In the genomic region with DNA sequence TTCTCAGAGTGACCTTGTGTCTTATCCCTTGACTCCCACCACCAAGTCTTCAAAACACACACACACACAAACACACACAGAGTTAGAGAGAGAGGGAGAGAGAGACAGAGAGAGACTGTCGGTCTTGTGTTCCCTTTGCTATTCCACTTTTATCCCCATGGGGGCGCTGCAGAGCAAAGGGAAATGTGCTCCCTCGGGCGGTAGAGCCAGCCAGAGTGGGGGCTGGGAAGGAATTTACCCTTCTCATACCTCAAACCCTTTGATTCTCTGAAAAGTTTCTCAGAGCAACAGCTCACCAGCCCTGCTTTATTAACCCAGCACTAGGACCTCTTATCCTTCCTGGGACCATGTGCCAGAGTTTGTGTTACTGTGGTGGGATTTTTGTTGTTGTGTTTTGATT, we compare ENCODE assay signal across 8 mouse cellular contexts. TPM values are rescaled to one million over a fixed set of nuclear protein-coding genes. Genes with fewer than 3 reads are reported as not detected.
A peak's percentile ranks its signal among the peaks of the same experiment; 100 is the strongest.
DNase-seq lines count a peak whose midpoint lies in the region; ATAC-seq and TF ChIP-seq lines count a peak whose summit lies in the region.
"Had no signal": no experiment of that assay in that cellular context is flagged by ENCODE, and none has a peak within 500 bp of the region (broad histone marks: within the 10 kb centered on the region; RNA-seq: fewer than 3 reads in every experiment).

No protein-coding gene starts in this region.

- H3K36me3 ChIP-seq in forebrain, embryonic 10.5 days (replicated peaks): no peaks in the 10 kb centered on the region
- H3K36me3 ChIP-seq in midbrain, postnatal 0 days (ENCODE audit: insufficient read depth, low read length): no peaks in the 10 kb centered on the region
- H3K36me3 ChIP-seq in spleen, adult 2 months (ENCODE audit: control insufficient read depth, insufficient read depth, low read length): no peaks in the 10 kb centered on the region

- 1% methylated on average over 4 of the region's 4 CpGs for WGBS in bone marrow, adult 2 months
- WGBS in forebrain, embryonic 10.5 days: 3% methylated on average over 4 of the region's 4 CpGs
- 12% methylated on average over 4 of the region's 4 CpGs for WGBS in midbrain, postnatal 0 days
- under 1% methylated on average over 4 of the region's 4 CpGs for WGBS in spleen, adult 2 months

- H3K4me2 ChIP-seq in midbrain, postnatal 0 days (ENCODE audit: low read depth, low read length, poor library complexity, severe bottlenecking): 0 out of 2 replicates have a peak overlapping the region, but pooled peaks have one; percentile 93

- no peak for ATAC-seq in midbrain, postnatal 0 days (ENCODE audit: low FRiP score)

- H3K27me3 ChIP-seq in forebrain, embryonic 10.5 days (ENCODE audit: poor library complexity, severe bottlenecking): peaks cover 25% of the 10 kb centered on the region
- H3K27me3 ChIP-seq in midbrain, postnatal 0 days (ENCODE audit: insufficient read depth, low read length): no peaks in the 10 kb centered on the region
- H3K27me3 ChIP-seq in spleen, adult 2 months (ENCODE audit: control insufficient read depth, insufficient read depth, low read length): no peaks in the 10 kb centered on the region

- no peak for TF ChIP-seq POLR2A in bone marrow, adult 2 months (IDR thresholded peaks at IDR 0.05; ENCODE audit: borderline replicate concordance, control insufficient read depth, low read depth, low read length)
- TF ChIP-seq POLR2A in spleen, adult 2 months (IDR thresholded peaks at IDR 0.05; ENCODE audit: low read depth, low read length): no peak

- H3K4me1 ChIP-seq in bone marrow, adult 2 months (ENCODE audit: control insufficient read depth, insufficient read depth, low read length): peaks cover 3% of the 10 kb centered on the region; the same call in 1 of the 2 replicates
- H3K4me1 ChIP-seq in forebrain, embryonic 10.5 days: peaks cover 43% of the 10 kb centered on the region
- H3K4me1 ChIP-seq in midbrain, postnatal 0 days (ENCODE audit: insufficient read depth, low read length): no peaks in the 10 kb centered on the region
- H3K4me1 ChIP-seq in spleen, adult 2 months (ENCODE audit: control insufficient read depth, insufficient read depth, insufficient read length): peaks cover 11% of the 10 kb centered on the region

- peak; percentile 81 for DNase-seq in Muller cell, postnatal 12 days (ENCODE audit: inconsistent ontology term)
- DNase-seq in forebrain, embryonic 10.5 days (ENCODE audit: extremely low spot score, low spot score): peak; percentile 79
- DNase-seq in heart, postnatal 10 days: peak; percentile 92 to 96
- DNase-seq in left cerebral cortex, adult 2 months (ENCODE audit: extremely low spot score in 1 of 2, low spot score in 2 of 2): peak; percentile 84 to 91
- peak; percentile 83 for DNase-seq in midbrain, postnatal 0 days (ENCODE audit: low spot score)
- peak; percentile 64 to 84 for DNase-seq in spleen, adult 2 months (ENCODE audit: low read depth in 1 of 2, low spot score in 2 of 2)

- H3K9me3 ChIP-seq in forebrain, embryonic 10.5 days: no peaks in the 10 kb centered on the region
- H3K9me3 ChIP-seq in midbrain, postnatal 0 days (ENCODE audit: low read length): no peaks in the 10 kb centered on the region
- H3K9me3 ChIP-seq: megakaryocyte, embryonic 14.5 days had no signal

- no peak overlapping the region for H3K9ac ChIP-seq in midbrain, postnatal 0 days (replicated peaks; ENCODE audit: low read length, poor library complexity, severe bottlenecking)

- peak; percentile 84 for TF ChIP-seq CTCF in bone marrow, adult 2 months (IDR thresholded peaks at IDR 0.05; ENCODE audit: control insufficient read depth, insufficient read depth, low read length)
- TF ChIP-seq CTCF in left cerebral cortex, adult 2 months (IDR thresholded peaks at IDR 0.05): peak; percentile 97
- TF ChIP-seq CTCF in midbrain, postnatal 0 days (IDR thresholded peaks at IDR 0.05): peak; percentile 90
- TF ChIP-seq CTCF in spleen, adult 2 months (IDR thresholded peaks at IDR 0.05; ENCODE audit: extremely low read depth, insufficient read depth, insufficient read length, insufficient replicate concordance): peak; percentile 90

- intact Hi-C loops in heart, postnatal 10 days (cut with DNase I): loop anchor here (5.0 to 10.0 kb wide), 3 partner anchors 194 to 441 kb away; no protein-coding TSS in a partner anchor
- intact Hi-C loops in left cerebral cortex, adult 2 months (cut with DNase I): loop anchor here (10.0 kb wide), 1 partner anchor 184 kb away; no protein-coding TSS in a partner anchor

- no peak overlapping the region for H3K27ac ChIP-seq in bone marrow, adult 2 months (ENCODE audit: control insufficient read depth, insufficient read depth, low read depth, low read length, poor library complexity)
- peak overlapping the region; percentile 20; the same call in 1 of the 2 replicates for H3K27ac ChIP-seq in forebrain, embryonic 10.5 days
- peak overlapping the region; percentile 100; the same call in 1 of the 2 replicates for H3K27ac ChIP-seq in left cerebral cortex, adult 2 months
- no peak overlapping the region for H3K27ac ChIP-seq in midbrain, postnatal 0 days (ENCODE audit: low read depth, low read length)
- no peak overlapping the region for H3K27ac ChIP-seq in spleen, adult 2 months (ENCODE audit: insufficient read depth, low read length)

- H3K4me3 ChIP-seq in bone marrow, adult 2 months (replicated peaks; ENCODE audit: control insufficient read depth, low read depth, low read length): no peak overlapping the region
- no peak overlapping the region for H3K4me3 ChIP-seq in forebrain, embryonic 10.5 days
- peak overlapping the region; percentile 78 for H3K4me3 ChIP-seq in left cerebral cortex, adult 2 months
- H3K4me3 ChIP-seq in midbrain, postnatal 0 days (ENCODE audit: low read depth, low read length): no peak overlapping the region
- no peak overlapping the region for H3K4me3 ChIP-seq in spleen, adult 2 months (ENCODE audit: extremely low read depth, insufficient read depth, insufficient read length)
- H3K4me3 ChIP-seq: megakaryocyte, embryonic 14.5 days had no signal

RNA-seq across cellular contexts. Expression of gene Bcl6, which starts 2.5 kb away (rescaled TPM):
- 6.0 and 17.1 TPM in 2 replicates for polyA plus RNA-seq in bone marrow, adult 2 months (2011; ENCODE audit: insufficient read depth, insufficient read length, low replicate concordance, missing spikeins)
- 0.14 and 0.25 TPM in 2 replicates for polyA plus RNA-seq in forebrain, embryonic 10.5 days (2016; fragmentation: Nextera tagmentation; extraction: Ambion mirVana)
- 1 to 10 TPM; 4.8 to 9.4 TPM for total RNA-seq in heart, postnatal 10 days (2021)
- 10 to 100 TPM; 30.8 to 36.8 TPM for total RNA-seq in left cerebral cortex, adult 2 months (2021)
- 2.5 and 3.2 TPM in 2 replicates for total RNA-seq in midbrain, postnatal 0 days (2014; rRNA removed)
- polyA plus RNA-seq in midbrain, postnatal 0 days (2015; fragmentation: Nextera tagmentation; extraction: Ambion mirVana): 0.22 and 0.31 TPM in 2 replicates
- 24.1 and 29.3 TPM in 2 replicates for polyA plus RNA-seq in spleen, adult 2 months (2012; rRNA removed)

RNA-seq across cellular contexts. Expression of gene Gm37419, which starts 2.9 kb away (rescaled TPM):
- polyA plus RNA-seq in bone marrow, adult 2 months (2011; ENCODE audit: insufficient read depth, insufficient read length, low replicate concordance, missing spikeins): not detected in 2 replicates
- not detected in 2 replicates for polyA plus RNA-seq in forebrain, embryonic 10.5 days (2016; fragmentation: Nextera tagmentation; extraction: Ambion mirVana)
- total RNA-seq in heart, postnatal 10 days (2021): not detected
- total RNA-seq in left cerebral cortex, adult 2 months (2021): not detected
- not detected in 2 replicates for total RNA-seq in midbrain, postnatal 0 days (2014; rRNA removed)
- polyA plus RNA-seq in midbrain, postnatal 0 days (2015; fragmentation: Nextera tagmentation; extraction: Ambion mirVana): not detected in 2 replicates
- polyA plus RNA-seq in spleen, adult 2 months (2012; rRNA removed): not detected in 2 replicates

RNA-seq across cellular contexts. Expression of gene Rtp2, which starts 59.0 kb away (rescaled TPM):
- polyA plus RNA-seq in bone marrow, adult 2 months (2011; ENCODE audit: insufficient read depth, insufficient read length, low replicate concordance, missing spikeins): not detected in 2 replicates
- not detected in 2 replicates for polyA plus RNA-seq in forebrain, embryonic 10.5 days (2016; fragmentation: Nextera tagmentation; extraction: Ambion mirVana)
- not detected for total RNA-seq in heart, postnatal 10 days (2021)
- total RNA-seq in left cerebral cortex, adult 2 months (2021): not detected
- total RNA-seq in midbrain, postnatal 0 days (2014; rRNA removed): 0.47 and 1.4 TPM in 2 replicates
- polyA plus RNA-seq in midbrain, postnatal 0 days (2015; fragmentation: Nextera tagmentation; extraction: Ambion mirVana): 0.22 and 0.56 TPM in 2 replicates
- polyA plus RNA-seq in spleen, adult 2 months (2012; rRNA removed): not detected in 2 replicates

Comparison
In these comparisons a context has a peak if more than half of its experiments do, and no peak if none do; other contexts are left out.
1. H3K27ac ChIP-seq: peak in forebrain, embryonic 10.5 days (single experiment) and left cerebral cortex, adult 2 months (single experiment); none in bone marrow, adult 2 months (single experiment), midbrain, postnatal 0 days (single experiment) and spleen, adult 2 months (single experiment).
2. Peak in every context shown above with its lines, with median percentiles within 50 percentile points of each other: DNase-seq and CTCF ChIP-seq.